Mouse (Mus musculus) olfactory bulb, adult 2 months (tissue): ENCODE data around the gene Slc9a2.

Source experiments
- CTCF ChIP-seq: fragments of 200-500 bp; IDR thresholded peaks from 2 replicates; pipeline ENCODE4 v1.5.1; 2012; ENCODE audit warnings: low read depth, mild to moderate bottlenecking, low read length, moderate library complexity; ENCODE audit not compliant: insufficient read depth
- POLR2A ChIP-seq: fragments of 200-500 bp; IDR thresholded peaks from 2 replicates; pipeline ENCODE4 v1.6.1; 2012; ENCODE audit warnings: mild to moderate bottlenecking, low read depth, low read length, moderate library complexity; ENCODE audit not compliant: insufficient read depth

GRCm38 (mm10) chr1:40788956-40789355 is 108.6 kb downstream of the Slc9a2 start:
- TF ChIP-seq POLR2A, result no peak
- no peak for TF ChIP-seq CTCF
